Mouse (Mus musculus): ENCODE results near the gene Olfr741.

- TF ChIP-seq POLR2A (IDR thresholded peaks at IDR 0.05; ENCODE audit: borderline replicate concordance, insufficient read depth, low read length): no peak
- no peak for TF ChIP-seq CTCF (IDR thresholded peaks at IDR 0.05; ENCODE audit: borderline replicate concordance, insufficient read depth, low read depth, low read length)
Measured at GRCm38 (mm10) chr14:50521539-50521938, 49.0 kb downstream of the Olfr741 start, which contains the start of gene Olfr743.
